Mouse (Mus musculus) midbrain, postnatal 0 days (tissue): ENCODE data around the gene Cisd3. TPM values are rescaled to one million over a fixed set of nuclear protein-coding genes. Genes with fewer than 3 reads are reported as not detected.

Experiments
- ATAC-seq: fragments of 200-750 bp; cut with Nextera tagmentation; 2 replicates; pipeline ENCODE4 v1.8.0; 2017; ENCODE audit warnings: moderate number of reproducible peaks, mild to moderate bottlenecking, moderate TSS enrichment, moderate library complexity; ENCODE audit not compliant: low FRiP score
- DNase-seq: peaks from one replicate; pipeline ENCODE4 v3.0.0-alpha.2; 2015; ENCODE audit warnings: low spot score
- H3K27ac ChIP-seq: fragments of 300-500 bp; sonication (generic); 2 replicates; pipeline ENCODE4 v1.5.1; 2014; ENCODE audit warnings: low read depth, mild to moderate bottlenecking, low read length, mixed read lengths
- H3K27me3 ChIP-seq: fragments of 300-500 bp; sonication (generic); 2 replicates; pipeline ENCODE4 v1.6.1; 2014; ENCODE audit warnings: low read length, control low read depth, mixed read lengths; ENCODE audit not compliant: insufficient read depth
- H3K36me3 ChIP-seq: fragments of 300-500 bp; sonication (generic); 2 replicates; pipeline ENCODE4 v1.6.1; 2014; ENCODE audit warnings: low read length, control low read depth, mixed read lengths; ENCODE audit not compliant: insufficient read depth
- H3K4me1 ChIP-seq: fragments of 300-500 bp; sonication (generic); 2 replicates; pipeline ENCODE4 v1.6.1; 2014; ENCODE audit warnings: mild to moderate bottlenecking, control low read depth, antibody characterized with exemption, low read length, mixed read lengths; ENCODE audit not compliant: insufficient read depth
- H3K4me2 ChIP-seq: fragments of 300-500 bp; sonication (generic); 2 replicates; pipeline ENCODE4 v1.6.1; 2014; ENCODE audit warnings: low read depth, mild to moderate bottlenecking, low read length, mixed read lengths; ENCODE audit not compliant: poor library complexity, severe bottlenecking
- H3K4me3 ChIP-seq: fragments of 300-500 bp; sonication (generic); 2 replicates; pipeline ENCODE4 v1.5.1; 2014; ENCODE audit warnings: low read depth, mild to moderate bottlenecking, low read length, moderate library complexity
- H3K9ac ChIP-seq: fragments of 300-500 bp; sonication (generic); replicated peaks from 2 replicates; pipeline ENCODE4 v1.6.1; 2014; ENCODE audit warnings: mild to moderate bottlenecking, low read length, moderate library complexity, mixed read lengths; ENCODE audit not compliant: poor library complexity, severe bottlenecking
- H3K9me3 ChIP-seq: fragments of 300-500 bp; sonication (generic); 2 replicates; pipeline ENCODE4 v1.6.1; 2016; ENCODE audit warnings: low read length, control low read depth
- CTCF ChIP-seq: IDR thresholded peaks from 2 replicates; pipeline ENCODE4 v1.5.1; 2016; ENCODE audit warnings: antibody characterized with exemption, mild to moderate bottlenecking
- WGBS: fragments of 180-500 bp; shearing (Covaris S2); extraction: QIAGEN DNeasy Blood & Tissue Kit; methylation state at CpG from one replicate; pipeline ENCODE4 v1.1.7; 2014; 5-methylcytosine and 5-hydroxymethylcytosine counted together
- polyA plus RNA-seq: library from polyadenylated mRNA; unstranded; fragments of >200 nt; fragmentation: Nextera tagmentation; extraction: Ambion mirVana; gene quantifications from 2 replicates; pipeline ENCODE4 v1.2.1, GENCODE M21; 2015
- total RNA-seq: library from RNA; depleted of rRNA; stranded (reverse); fragments of >200 nt; gene quantifications from 2 replicates; pipeline ENCODE4 v1.2.3, GENCODE M21; 2014

Cisd3 gene
- total and polyA plus RNA-seq, 2 experiments from 2014 or later, result 27.0 to 41.5 TPM

- TF ChIP-seq CTCF, result no peak
- no peaks in the 10 kb centered on the region for H3K9me3 ChIP-seq
- ATAC-seq, result no peak
- peaks cover 7% of the 10 kb centered on the region; the same call in 1 of the 2 replicates for H3K4me1 ChIP-seq
- WGBS, result 74% methylated on average over 11 of the region's 11 CpGs
- H3K36me3 ChIP-seq, result no peaks in the 10 kb centered on the region
- H3K27me3 ChIP-seq, result peaks cover 7% of the 10 kb centered on the region; the same call in 1 of the 2 replicates
- H3K9ac ChIP-seq, result no peak overlapping the region
- H3K27ac ChIP-seq, result no peak overlapping the region
- H3K4me3 ChIP-seq, result no peak overlapping the region
- no peak overlapping the region for H3K4me2 ChIP-seq
- no peak for DNase-seq
Measured at GRCm38 (mm10) chr11:97658751-97659266, 26.8 kb upstream of the Cisd3 start.

- no peak for TF ChIP-seq CTCF
- Histone ChIP-seq H3K4me2 (peak overlapping the region; percentile 83), H3K9me3 (no peaks in the 10 kb centered on the region), H3K27me3 (peaks cover 7% of the 10 kb centered on the region; the same call in 1 of the 2 replicates), H3K9ac (peak overlapping the region; percentile 64), H3K27ac (peak overlapping the region; percentile 65; the same call in 1 of the 2 replicates), H3K36me3 (no peaks in the 10 kb centered on the region), H3K4me1 (peaks cover 7% of the 10 kb centered on the region; the same call in 1 of the 2 replicates), H3K4me3 (peak overlapping the region; percentile 64)
- no peak for ATAC-seq
- no peak for DNase-seq
- 11% methylated on average over 12 of the region's 13 CpGs for WGBS
Measured at GRCm38 (mm10) chr11:97659267-97659989, 26.2 kb upstream of the Cisd3 start.

GRCm38 (mm10) chr11:97659990-97660714 is 25.5 kb upstream of the Cisd3 start:
- ATAC-seq (peak; percentile 69), DNase-seq (peak; percentile 75)
- H3K4me2 ChIP-seq, result peak overlapping the region; percentile 83
- H3K9ac ChIP-seq, result peak overlapping the region; percentile 64
- H3K4me3 ChIP-seq, result peak overlapping the region; percentile 64
- no peaks in the 10 kb centered on the region for H3K36me3 ChIP-seq
- peak overlapping the region; percentile 65 for H3K27ac ChIP-seq
- WGBS, result 0% methylated on average over 56 of the region's 78 CpGs
- peaks cover 7% of the 10 kb centered on the region; the same call in 1 of the 2 replicates for H3K4me1 ChIP-seq
- H3K9me3 ChIP-seq, result no peaks in the 10 kb centered on the region
- TF ChIP-seq CTCF, result no peak
- peaks cover 7% of the 10 kb centered on the region; the same call in 1 of the 2 replicates for H3K27me3 ChIP-seq

DNA sequence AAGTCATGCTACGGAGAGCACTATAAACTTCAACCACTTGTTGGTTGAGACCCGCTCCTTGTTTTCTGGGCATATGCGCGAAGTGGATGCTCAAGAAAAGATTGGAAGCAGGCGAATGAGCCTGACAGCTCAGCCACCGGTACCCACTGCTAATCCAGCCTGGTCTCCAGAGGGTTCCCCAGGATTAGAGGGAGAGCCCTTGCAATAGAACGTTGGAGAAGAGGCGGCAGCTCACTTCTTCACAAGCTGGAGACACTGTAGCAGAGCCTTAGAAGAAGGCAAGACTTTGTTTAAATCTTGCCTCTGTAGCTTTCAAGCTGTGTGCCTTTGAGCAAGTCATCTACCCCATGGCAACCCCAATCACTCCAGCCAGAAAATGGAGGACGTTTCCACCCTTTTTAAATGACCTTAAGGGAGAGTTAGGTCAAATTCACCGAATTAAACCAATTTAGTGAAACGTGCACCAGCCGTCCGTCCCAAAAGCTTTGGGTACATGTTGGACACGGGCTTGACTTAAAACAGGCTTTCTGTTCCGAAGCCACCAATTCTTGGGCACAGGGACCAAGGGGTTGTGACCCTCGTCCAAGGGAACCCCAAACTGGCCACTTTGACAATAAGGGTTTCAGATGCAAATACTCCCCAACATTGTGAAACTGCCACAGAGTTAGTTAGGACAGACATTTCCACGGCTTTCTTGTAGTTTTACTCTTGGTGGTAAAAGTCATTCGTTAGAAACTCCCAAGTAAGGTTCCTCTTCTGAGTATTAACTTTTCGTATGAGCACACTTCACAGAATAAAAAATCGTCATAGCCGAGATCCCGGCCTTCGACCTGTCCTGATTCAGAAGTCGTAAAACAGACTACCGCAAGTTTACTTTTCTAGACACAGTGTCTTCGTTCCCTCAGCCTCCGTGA is 24.6 kb upstream of the Cisd3 start:
- Histone ChIP-seq H3K4me3 (peak overlapping the region; percentile 64), H3K9ac (peak overlapping the region; percentile 64), H3K27me3 (peaks cover 7% of the 10 kb centered on the region; the same call in 1 of the 2 replicates), H3K4me2 (peak overlapping the region; percentile 83), H3K4me1 (peaks cover 7% of the 10 kb centered on the region; the same call in 1 of the 2 replicates), H3K36me3 (no peaks in the 10 kb centered on the region), H3K9me3 (no peaks in the 10 kb centered on the region), H3K27ac (no peak overlapping the region)
- no peak for ATAC-seq
- DNase-seq, result no peak
- TF ChIP-seq CTCF, result no peak
- 2% methylated on average over 27 of the region's 27 CpGs for WGBS

DNA sequence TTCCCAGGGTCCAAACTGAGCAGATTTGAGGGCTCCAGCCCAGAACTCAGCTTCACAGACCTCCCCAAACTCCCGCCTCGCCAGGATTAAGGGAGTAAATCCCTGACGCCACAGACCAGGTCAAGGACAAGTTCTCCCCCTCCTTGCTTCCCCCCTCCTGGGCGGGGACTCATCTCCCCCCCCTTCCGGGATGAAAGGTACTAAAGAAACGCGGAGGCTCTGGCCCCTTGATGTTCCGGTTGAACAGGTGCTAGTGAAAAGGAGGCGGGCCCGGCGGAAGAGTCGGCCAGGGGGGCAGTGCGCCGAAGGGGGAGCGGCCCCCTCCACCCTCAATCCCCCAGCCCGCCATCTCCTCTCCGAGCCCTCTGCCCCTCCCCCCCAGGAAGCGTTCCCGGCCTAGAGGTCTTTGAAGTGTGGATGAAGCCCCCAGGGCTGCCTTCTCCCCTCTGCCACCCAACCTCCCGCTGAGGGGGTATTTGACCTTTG is 23.9 kb upstream of the Cisd3 start:
- no peak for TF ChIP-seq CTCF
- DNase-seq, result no peak
- WGBS, result under 1% methylated on average over 20 of the region's 20 CpGs
- Histone ChIP-seq H3K4me1 (peaks cover 7% of the 10 kb centered on the region; the same call in 1 of the 2 replicates), H3K4me3 (peak overlapping the region; percentile 17; the same call in 1 of the 2 replicates), H3K27ac (no peak overlapping the region), H3K9me3 (no peaks in the 10 kb centered on the region), H3K36me3 (no peaks in the 10 kb centered on the region), H3K9ac (no peak overlapping the region), H3K4me2 (peak overlapping the region; percentile 32), H3K27me3 (peaks cover 7% of the 10 kb centered on the region; the same call in 1 of the 2 replicates)
- ATAC-seq, result no peak
